ENCODE assay signal across 16 mouse cellular contexts in the genomic region with DNA sequence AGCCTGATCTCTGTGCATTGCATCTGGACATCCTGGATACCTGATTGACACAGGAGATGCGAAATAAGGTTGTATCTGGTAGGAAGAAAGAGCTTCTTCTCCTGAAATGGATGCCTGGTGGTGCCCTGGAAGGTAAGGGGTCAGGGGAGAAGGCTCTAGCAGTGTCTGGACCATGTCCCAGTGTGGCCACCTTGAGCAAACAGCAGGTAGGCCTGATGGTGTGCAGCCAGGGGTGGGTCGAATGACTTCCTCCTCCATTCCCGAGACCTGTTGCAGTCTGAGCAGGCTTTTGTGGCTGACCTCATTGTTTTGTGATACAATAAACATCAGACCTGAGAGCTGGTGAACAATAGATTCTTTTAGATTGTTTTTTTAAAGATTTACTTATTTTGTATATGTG.
"Had no signal": no experiment of that assay in that cellular context is flagged by ENCODE, and none has a peak within 500 bp of the region (broad histone marks: within the 10 kb centered on the region; RNA-seq: fewer than 3 reads in every experiment).

No protein-coding gene starts in this region.

- H3K9me3 ChIP-seq: midbrain, embryonic 12.5 days had no signal

- H3K4me2 ChIP-seq: liver, embryonic 11.5 days; lung, embryonic 14.5 days; midbrain, embryonic 12.5 days had no signal

- ATAC-seq: hindbrain, embryonic 16.5 days had no signal

- H3K27me3 ChIP-seq: midbrain, embryonic 12.5 days had no signal

- H3K9ac ChIP-seq: liver, embryonic 14.5 days; liver, postnatal 0 days; lung, embryonic 14.5 days; midbrain, embryonic 12.5 days had no signal

- H3K36me3 ChIP-seq: midbrain, embryonic 12.5 days had no signal

- DNase-seq: kidney, adult 2 months; kidney, postnatal 25 days; layer of hippocampus, adult 9-11 months; liver, postnatal 0 days; lung, embryonic 14.5 days; lung, postnatal 36 days; right cerebral cortex, postnatal 25 days; thymus, adult 18-20 months; thymus, postnatal 36 days had no signal

- H3K4me3 ChIP-seq: layer of hippocampus, adult 2 months; left cerebral cortex, adult 2 months; midbrain, embryonic 12.5 days had no signal

- H3K27ac ChIP-seq: kidney, postnatal 0 days; layer of hippocampus, adult 2 months; left cerebral cortex, adult 2 months; liver, embryonic 14.5 days; midbrain, embryonic 12.5 days had no signal
